Mouse (Mus musculus) layer of hippocampus, postnatal 14 days (tissue): Measurements from ENCODE around the gene D17Wsu92e. TPM values are rescaled to one million over a fixed set of nuclear protein-coding genes. Genes with fewer than 3 reads are reported as not detected.

Source experiments
- DNase-seq, 2 experiments: peaks; one replicate each; pipeline ENCODE4 v3.0.0; 2021 to 2022; ENCODE audit warnings: low spot score in 2 of 2, mixed read lengths in 1 of 2
- total RNA-seq, 2 experiments: library from RNA; stranded (reverse); gene quantifications; 2 replicates each; pipeline ENCODE4 v1.2.3; 2021

The D17Wsu92e gene
- total RNA-seq, 2 experiments from 2014 or later = 121 to 130 TPM

DNA sequence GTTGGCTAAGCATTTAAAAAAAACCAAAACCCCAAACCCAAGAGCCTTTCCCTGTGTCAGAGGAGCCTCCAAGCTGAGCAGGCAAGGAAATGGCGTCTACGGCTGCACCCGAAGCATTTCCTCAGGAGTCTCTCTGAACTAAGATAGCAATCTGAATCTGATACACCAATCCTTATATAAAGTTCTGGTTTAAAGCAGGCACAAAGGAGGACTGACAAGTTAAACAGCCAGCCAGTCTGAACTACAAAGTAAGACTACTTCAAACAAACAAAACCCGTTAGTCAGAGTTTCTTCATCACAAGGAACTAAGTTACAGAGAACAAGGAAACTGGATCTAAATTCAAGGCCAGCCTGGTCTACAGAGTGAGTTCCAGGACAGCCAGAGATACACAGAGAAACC is 27.9 kb downstream of the D17Wsu92e start:
- DNase-seq = no peak

- no peak for DNase-seq
Observed at GRCm38 (mm10) chr17:27791556-27791955, 28.9 kb downstream of the D17Wsu92e start.

DNA sequence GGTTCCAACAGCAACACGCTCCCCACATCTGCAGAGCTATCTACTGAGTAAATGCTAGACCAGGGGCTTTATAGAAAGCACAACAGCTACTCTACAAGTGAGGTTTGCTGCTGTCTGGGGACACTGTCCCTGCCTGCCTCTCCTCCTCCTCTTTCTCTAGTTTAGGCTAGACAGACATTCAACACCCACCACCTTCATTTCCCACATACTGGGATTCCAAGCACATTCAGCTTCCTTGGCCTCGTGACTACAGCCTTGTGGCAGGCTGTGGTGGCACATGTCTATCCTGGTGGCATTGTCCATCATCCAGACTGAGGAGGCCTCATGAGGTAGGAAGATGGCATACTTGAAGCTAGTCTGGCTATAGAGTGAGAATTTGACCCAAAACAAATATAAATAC is 29.5 kb downstream of the D17Wsu92e start:
- DNase-seq = no peak

GRCm38 (mm10) chr17:27790015-27790414 is 30.4 kb downstream of the D17Wsu92e start:
- no peak for DNase-seq

DNA sequence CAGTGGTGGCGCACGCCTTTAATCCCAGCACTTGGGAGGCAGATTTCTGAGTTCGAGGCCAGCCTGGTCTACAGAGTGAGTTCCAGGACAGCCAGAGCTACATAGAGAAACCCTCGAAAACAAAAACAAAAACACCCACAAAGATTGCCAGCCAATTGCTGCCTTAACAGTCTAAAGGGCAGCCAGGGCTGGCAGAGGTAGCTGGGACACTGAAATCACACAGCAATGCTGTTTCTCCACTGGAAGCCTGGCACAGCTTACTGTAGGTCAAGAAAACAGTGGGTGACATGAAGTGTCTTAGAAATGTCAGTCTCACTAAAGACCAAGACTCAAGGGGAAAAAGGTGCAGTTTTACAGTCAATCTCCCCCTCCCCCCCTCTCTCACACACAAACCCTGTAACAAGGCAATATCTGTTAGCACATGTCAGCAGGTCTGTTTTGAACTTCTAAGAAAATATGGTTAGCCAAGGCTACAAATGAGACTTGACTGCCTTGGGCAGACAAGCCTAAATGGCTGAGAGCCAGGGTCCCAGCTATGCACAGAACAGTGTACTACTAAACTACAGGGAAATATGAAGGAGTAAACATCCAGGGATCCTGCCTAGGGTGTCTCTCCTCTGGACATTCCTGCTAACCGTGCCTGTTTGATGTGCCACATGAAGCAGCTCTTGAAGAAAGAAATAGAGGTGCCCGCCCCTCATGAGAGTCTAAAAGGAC is 31.8 kb downstream of the D17Wsu92e start:
- DNase-seq = no peak

GRCm38 (mm10) chr17:27783567-27783966 is 36.9 kb downstream of the D17Wsu92e start:
- DNase-seq = no peak

- no peak for DNase-seq
Observed at GRCm38 (mm10) chr17:27781059-27781687, 39.3 kb downstream of the D17Wsu92e start.

GRCm38 (mm10) chr17:27779755-27780154 is 40.7 kb downstream of the D17Wsu92e start:
- DNase-seq = no peak

GRCm38 (mm10) chr17:27778671-27779355 is 41.6 kb downstream of the D17Wsu92e start:
- DNase-seq = no peak

- DNase-seq = no peak
Observed at GRCm38 (mm10) chr17:27777823-27778222, 42.6 kb downstream of the D17Wsu92e start.

- no peak for DNase-seq
Observed at GRCm38 (mm10) chr17:27774198-27774597, 46.2 kb downstream of the D17Wsu92e start.

DNA sequence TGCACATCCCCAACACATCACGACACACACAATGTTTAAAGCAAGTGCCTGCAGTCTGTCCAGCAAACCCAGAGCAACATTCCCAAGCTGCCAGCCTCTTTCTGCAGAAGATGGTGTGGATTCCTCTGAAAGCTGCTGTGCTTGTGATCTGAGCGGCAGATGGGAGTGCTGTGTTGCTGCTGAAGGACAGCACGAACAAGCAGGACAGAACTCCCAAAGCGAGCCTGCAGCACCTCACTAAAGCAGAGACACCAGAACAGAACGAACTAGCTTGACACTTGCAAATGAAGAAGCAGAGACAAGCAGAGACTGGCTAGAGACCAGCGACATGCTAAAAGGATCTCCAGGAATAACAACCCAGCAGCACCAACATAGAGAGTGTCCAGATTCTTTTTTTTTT is 48.8 kb downstream of the D17Wsu92e start:
- no peak for DNase-seq

GRCm38 (mm10) chr17:27768817-27769542 is 51.5 kb downstream of the D17Wsu92e start:
- DNase-seq = peak; percentile 73 to 77

- DNase-seq = no peak
Observed at GRCm38 (mm10) chr17:27767543-27767942, 52.9 kb downstream of the D17Wsu92e start.

GRCm38 (mm10) chr17:27767120-27767519 is 53.3 kb downstream of the D17Wsu92e start:
- DNase-seq = peak in 1 of 2 experiments; percentile 63

DNA sequence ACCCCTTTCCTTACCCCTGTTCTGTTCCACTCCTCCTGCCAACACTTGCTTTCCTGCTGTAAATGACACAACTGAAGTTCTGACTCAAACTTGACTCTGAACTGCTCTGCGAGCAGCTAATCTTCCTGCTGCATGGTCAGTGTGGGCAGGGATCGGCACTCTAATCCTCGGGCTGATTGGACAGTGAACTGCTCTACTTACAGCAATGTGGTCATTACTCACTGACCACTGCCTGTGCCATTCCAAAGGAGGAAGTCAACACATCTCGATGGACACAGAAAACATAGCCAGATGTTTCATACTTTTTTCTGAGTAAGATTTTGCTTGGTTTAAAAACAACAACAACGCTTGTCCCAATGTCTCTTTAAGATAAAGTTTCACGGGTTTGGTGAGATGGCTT is 55.4 kb downstream of the D17Wsu92e start:
- no peak for DNase-seq

DNA sequence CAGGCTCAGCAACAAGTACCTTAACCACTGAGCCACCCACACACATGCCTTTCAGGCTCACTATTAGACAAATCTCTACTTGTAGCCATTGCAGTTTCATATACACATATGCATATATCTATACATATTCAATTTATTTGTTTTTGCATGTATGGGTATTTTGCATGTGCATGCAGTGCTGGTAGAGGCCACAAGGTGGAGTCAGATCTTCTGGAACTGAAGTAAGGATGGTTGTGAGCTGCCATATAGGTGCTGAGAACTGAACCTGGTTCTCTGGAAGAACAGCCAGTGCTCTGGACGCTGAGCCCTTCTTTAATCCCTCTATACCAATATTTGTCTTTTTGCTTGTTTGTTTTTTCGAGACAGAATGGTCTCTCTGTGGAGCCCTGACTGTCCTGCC is 56.0 kb downstream of the D17Wsu92e start:
- no peak for DNase-seq

DNA sequence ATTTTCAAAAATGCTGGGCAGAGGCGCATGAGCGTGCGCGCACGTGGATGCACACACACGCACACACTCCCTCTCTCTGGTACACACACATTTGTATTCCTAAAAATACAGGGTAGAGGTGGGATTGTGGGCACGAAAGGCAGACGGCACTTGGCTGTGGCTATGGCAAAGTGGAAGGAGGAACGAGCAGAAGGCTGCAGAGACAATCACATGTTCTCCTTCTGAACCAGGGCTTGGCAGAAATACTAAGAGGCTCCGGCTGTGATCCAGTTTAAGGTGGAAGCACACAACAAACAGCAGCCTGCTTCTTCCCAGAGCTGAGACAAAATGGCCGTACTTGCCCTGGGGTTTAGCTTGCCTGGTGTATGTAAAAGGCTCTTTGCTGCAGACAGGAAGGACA is 57.6 kb downstream of the D17Wsu92e start:
- peak in 1 of 2 experiments; percentile 35 for DNase-seq

DNA sequence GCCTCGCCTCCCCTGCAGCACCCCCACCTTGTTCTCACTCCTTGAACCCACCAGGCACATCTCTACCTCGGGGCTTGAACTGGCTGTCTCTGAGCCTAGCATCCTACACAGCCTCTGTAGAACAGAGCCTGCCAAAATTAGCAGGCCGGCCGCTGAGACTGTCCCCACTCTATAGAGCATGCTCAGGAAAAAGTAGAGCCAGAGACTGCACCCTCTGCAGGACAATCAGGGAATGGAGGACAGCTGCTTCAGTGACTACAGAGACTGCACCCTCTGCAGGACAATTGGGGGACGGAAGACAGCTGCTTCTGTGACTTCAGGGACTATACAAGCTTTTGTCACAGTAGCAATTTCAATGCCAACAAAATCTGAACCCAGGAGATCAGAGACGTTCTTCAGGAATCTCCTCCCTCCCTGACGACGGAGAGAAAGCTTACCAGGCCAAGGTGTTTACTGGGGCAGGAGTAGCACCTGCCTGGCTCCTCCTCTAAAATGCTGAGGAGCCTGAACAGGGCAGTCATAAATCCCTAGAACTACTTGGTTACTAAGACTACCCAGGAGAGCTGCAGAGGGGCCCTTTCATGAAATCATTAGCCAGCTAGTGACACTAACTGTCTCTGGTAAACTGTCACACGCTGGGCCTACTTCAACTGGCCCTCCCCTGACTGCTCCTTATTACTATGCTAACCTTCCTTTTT is 58.7 kb downstream of the D17Wsu92e start:
- DNase-seq = peak; percentile 79 to 93

- DNase-seq = no peak
Observed at GRCm38 (mm10) chr17:27760169-27760568, 60.3 kb downstream of the D17Wsu92e start.
